Mouse (Mus musculus): ENCODE measurements around the gene Tomm40l. TPM values are rescaled to one million over a fixed set of nuclear protein-coding genes. Genes with fewer than 3 reads are reported as not detected.

The Tomm40l gene
- polyA plus RNA-seq (2015; fragmentation: Nextera tagmentation; extraction: Ambion mirVana), result 23.7 and 25.8 TPM in 2 replicates

GRCm38 (mm10) chr1:171222238-171223155 is at the start of gene Tomm40l:
Gene Tomm40l, minus strand, starts transcription at chr1:171222514.
- peak; percentile 96 for DNase-seq (ENCODE audit: low spot score)

DNA sequence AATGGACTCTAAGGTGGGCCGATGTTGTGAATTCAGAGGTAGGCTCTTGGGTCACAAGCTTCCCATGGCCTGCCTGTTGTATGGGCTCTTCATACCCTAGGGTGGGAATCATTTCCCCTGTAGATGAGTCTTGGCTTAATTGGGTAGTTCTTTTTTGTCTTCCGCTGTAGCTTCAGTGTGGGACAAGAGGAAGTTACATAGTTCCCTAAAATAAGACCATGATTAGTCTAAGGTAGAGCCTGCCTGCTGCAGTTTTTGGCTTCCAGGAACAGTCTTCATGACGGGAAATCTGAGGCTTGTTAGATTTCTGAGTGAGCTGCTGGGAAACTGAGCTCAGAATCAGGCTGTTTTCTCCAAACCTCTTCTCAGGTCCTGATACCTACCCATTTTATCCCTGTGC is 49.8 kb upstream of the Tomm40l start:
- DNase-seq (ENCODE audit: low spot score), result no peak

- no peak for DNase-seq (ENCODE audit: low spot score)
Observed at GRCm38 (mm10) chr1:171271622-171272021, 49.3 kb upstream of the Tomm40l start.

DNA sequence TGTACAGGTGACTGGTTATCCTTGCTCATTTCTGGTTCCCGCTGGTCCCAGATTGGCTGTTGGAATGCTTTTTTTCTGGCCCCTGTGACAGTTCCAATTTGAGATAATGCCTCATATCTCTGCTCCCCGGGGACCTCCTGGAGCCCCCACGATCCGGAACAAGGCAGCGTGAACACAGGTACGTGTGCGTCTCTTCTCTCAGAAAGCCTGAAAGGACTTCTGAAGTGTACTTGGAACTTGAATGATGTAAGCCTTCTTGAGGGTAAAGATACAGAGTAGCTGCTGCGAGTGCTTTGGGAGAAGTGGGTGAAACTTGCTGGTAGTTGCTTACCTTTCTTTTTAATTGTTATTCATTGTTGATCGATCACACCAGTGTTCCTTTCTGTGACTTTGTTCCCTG is 48.9 kb upstream of the Tomm40l start:
- no peak for DNase-seq (ENCODE audit: low spot score)

DNA sequence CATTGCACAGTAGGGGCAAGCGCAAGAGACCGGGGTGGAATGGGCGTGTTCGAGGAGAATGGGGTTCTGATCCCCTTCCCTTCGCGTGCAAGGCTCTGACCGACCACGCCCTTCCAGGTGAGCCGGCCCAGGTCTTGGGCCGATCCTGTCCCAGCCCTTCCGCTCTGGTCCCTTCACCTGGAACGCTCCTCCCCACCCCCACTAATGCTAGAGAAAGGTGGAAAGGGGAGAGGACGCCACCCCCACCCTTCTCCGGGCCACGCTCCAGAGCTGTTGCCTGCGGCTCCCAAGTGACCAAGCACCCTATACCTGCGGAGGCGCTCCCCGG is 48.2 kb upstream of the Tomm40l start:
- no peak for DNase-seq (ENCODE audit: low spot score)

GRCm38 (mm10) chr1:171269848-171270572 is 47.7 kb upstream of the Tomm40l start, which contains the start of gene B4galt3:
Gene B4galt3, plus strand, starts transcription at chr1:171270328.
- DNase-seq (ENCODE audit: low spot score), result peak; percentile 95

GRCm38 (mm10) chr1:171268341-171268740 is 46.0 kb upstream of the Tomm40l start:
- DNase-seq (ENCODE audit: low spot score), result no peak

- DNase-seq (ENCODE audit: low spot score), result no peak
Observed at GRCm38 (mm10) chr1:171265971-171266744, 43.8 kb upstream of the Tomm40l start.

- no peak for DNase-seq (ENCODE audit: low spot score)
Observed at GRCm38 (mm10) chr1:171263666-171264461, 41.5 kb upstream of the Tomm40l start.

GRCm38 (mm10) chr1:171263185-171263611 is 40.9 kb upstream of the Tomm40l start:
- DNase-seq (ENCODE audit: low spot score), result no peak

- no peak for DNase-seq (ENCODE audit: low spot score)
Observed at GRCm38 (mm10) chr1:171262594-171263130, 40.3 kb upstream of the Tomm40l start.

- DNase-seq (ENCODE audit: low spot score), result no peak
Observed at GRCm38 (mm10) chr1:171260316-171260715, 38.0 kb upstream of the Tomm40l start.

GRCm38 (mm10) chr1:171258921-171259320 is 36.6 kb upstream of the Tomm40l start:
- no peak for DNase-seq (ENCODE audit: low spot score)

DNA sequence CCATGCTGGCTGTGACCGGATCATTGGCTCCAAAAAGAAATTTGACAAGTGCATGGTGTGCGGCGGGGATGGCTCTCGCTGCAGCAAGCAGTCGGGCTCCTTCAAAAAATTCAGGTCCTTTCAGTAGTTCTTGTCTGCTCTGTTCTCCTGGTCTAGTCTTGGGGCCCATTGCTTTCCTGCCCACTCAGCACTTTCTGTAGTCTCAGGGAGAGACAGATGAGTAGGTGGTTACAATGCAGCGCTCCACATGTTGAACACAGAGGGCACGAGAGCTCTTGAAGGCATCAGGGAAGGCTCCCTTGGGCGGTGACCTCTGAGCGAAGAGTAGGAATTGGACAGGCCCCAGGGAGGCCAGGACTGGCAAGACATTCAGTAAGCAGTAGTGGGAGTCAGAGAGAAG is 35.5 kb upstream of the Tomm40l start:
- DNase-seq (ENCODE audit: low spot score), result no peak

GRCm38 (mm10) chr1:171256937-171257548 is 34.7 kb upstream of the Tomm40l start:
- DNase-seq (ENCODE audit: low spot score), result peak; percentile 76

DNA sequence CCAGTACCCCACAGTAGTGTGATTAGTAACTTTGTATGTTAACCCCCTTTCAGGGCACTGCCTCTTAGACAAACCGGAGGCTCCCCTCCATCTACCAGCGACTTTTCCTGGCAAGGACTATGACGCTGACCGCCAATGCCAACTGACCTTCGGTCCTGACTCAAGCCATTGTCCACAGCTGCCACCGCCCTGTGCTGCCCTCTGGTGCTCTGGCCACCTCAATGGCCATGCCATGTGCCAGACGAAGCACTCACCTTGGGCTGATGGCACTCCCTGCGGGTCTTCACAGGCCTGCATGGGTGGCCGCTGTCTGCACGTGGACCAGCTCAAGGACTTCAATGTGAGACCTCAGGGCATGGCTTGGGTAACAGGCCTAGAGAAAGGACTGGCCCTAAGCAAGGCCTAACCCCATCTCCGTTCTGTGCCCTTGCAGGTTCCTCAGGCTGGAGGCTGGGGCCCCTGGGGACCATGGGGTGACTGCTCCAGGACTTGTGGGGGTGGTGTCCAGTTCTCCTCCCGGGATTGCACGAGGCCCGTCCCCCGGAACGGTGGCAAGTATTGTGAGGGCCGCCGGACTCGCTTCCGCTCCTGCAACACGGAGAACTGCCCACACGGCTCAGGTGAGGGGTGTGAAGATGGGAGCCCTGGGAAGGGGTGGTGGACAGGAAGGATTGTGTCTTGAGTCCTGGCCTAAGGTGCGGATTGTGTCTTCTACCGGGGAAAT is 33.9 kb upstream of the Tomm40l start:
- DNase-seq (ENCODE audit: low spot score), result no peak

- DNase-seq (ENCODE audit: low spot score), result no peak
Observed at GRCm38 (mm10) chr1:171252415-171252814, 30.1 kb upstream of the Tomm40l start.

DNA sequence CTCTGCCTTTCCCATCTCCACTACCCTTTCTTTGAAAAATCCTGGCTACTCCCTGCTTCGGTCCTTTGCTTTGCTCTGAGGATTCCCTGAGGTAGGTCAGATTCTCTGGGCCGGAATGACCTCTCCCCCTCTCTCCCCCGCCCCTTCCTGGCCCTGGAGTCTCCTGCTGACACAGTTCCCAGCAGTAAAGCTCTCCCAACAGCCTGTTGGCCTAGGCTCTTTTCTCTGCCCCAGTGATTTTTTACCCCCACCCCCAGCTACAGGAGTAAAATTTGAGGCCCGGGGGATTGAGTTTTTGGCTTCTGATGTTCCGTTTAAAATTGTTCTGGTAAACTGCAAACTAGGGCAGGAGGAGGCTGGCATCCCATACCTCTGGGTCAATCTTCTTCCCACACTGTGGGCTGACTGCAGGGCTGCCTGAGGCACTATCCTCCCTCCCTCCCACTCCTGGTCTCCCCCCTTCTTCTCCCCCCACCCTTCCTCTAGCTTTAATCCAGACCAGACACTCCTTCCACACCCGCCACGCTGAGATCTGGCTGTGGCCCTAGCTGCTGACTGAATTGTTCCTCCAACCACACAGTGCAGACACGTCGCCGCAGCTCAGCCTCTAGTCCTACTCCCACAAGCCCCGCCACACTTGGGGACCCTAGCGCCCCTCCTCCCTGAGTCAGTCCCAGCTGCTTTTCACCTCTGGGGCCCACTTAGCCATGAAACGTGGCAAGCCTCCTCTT is 29.4 kb upstream of the Tomm40l start:
- no peak for DNase-seq (ENCODE audit: low spot score)
